Mouse (Mus musculus): ENCODE data around the gene Myo1c. TPM values are rescaled to one million over a fixed set of nuclear protein-coding genes. Genes with fewer than 3 reads are reported as not detected.
A peak's percentile ranks its signal among the peaks of the same experiment; 100 is the strongest.

Myo1c gene
- 10 to 100 TPM; 12.9 to 14.1 TPM for total RNA-seq (2021)
- long read RNA-seq, full-length matches to known transcripts: 18 of 23 reads
- long read RNA-seq, partial matches to known transcripts: 1 of 23 reads
- long read RNA-seq, other reads (novel, unspliced or antisense): 4 of 23 reads

GRCm38 (mm10) chr11:75650311-75650710, at the start of gene Myo1c:
Myo1c (plus strand) TSS chr11:75650504.
- DNase-seq (ENCODE audit: low spot score in 2 of 2): no peak

GRCm38 (mm10) chr11:75604826-75605225, 45.5 kb upstream of the Myo1c start:
- no peak for DNase-seq (ENCODE audit: low spot score in 2 of 2)

- no peak for DNase-seq (ENCODE audit: low spot score in 2 of 2)
These were observed 45.0 kb upstream of the Myo1c start for GRCm38 (mm10) chr11:75605318-75605717.

GRCm38 (mm10) chr11:75608776-75609175, 41.5 kb upstream of the Myo1c start:
- DNase-seq (ENCODE audit: low spot score in 2 of 2): no peak

- DNase-seq (ENCODE audit: low spot score in 2 of 2): no peak
These were observed 40.3 kb upstream of the Myo1c start for GRCm38 (mm10) chr11:75610021-75610420.

GRCm38 (mm10) chr11:75614769-75615168, 35.5 kb upstream of the Myo1c start:
- DNase-seq (ENCODE audit: low spot score in 2 of 2): no peak

GRCm38 (mm10) chr11:75615556-75615955, 34.7 kb upstream of the Myo1c start:
- no peak for DNase-seq (ENCODE audit: low spot score in 2 of 2)

GRCm38 (mm10) chr11:75619133-75619532, 31.2 kb upstream of the Myo1c start:
- no peak for DNase-seq (ENCODE audit: low spot score in 2 of 2)

GRCm38 (mm10) chr11:75620136-75620780, 30.0 kb upstream of the Myo1c start:
- peak in 1 of 2 experiments; percentile 65 for DNase-seq (ENCODE audit: low spot score in 2 of 2)

GRCm38 (mm10) chr11:75621426-75621825, 28.9 kb upstream of the Myo1c start:
- no peak for DNase-seq (ENCODE audit: low spot score in 2 of 2)

GRCm38 (mm10) chr11:75622588-75623329, 27.5 kb upstream of the Myo1c start:
- DNase-seq (ENCODE audit: low spot score in 2 of 2): no peak

- no peak for DNase-seq (ENCODE audit: low spot score in 2 of 2)
These were observed 26.2 kb upstream of the Myo1c start for GRCm38 (mm10) chr11:75624102-75624554.

- DNase-seq (ENCODE audit: low spot score in 2 of 2): peak; percentile 47 to 70
These were observed 24.5 kb upstream of the Myo1c start for GRCm38 (mm10) chr11:75625820-75626219.

GRCm38 (mm10) chr11:75630098-75630497, 20.2 kb upstream of the Myo1c start:
- no peak for DNase-seq (ENCODE audit: low spot score in 2 of 2)

- DNase-seq (ENCODE audit: low spot score in 2 of 2): peak; percentile 98
These were observed 19.6 kb upstream of the Myo1c start, which contains the start of gene Inpp5k for GRCm38 (mm10) chr11:75630645-75631229. Inpp5k (plus strand) TSS chr11:75630988.

- DNase-seq (ENCODE audit: low spot score in 2 of 2): no peak
These were observed 18.6 kb upstream of the Myo1c start for GRCm38 (mm10) chr11:75631561-75632225.

GRCm38 (mm10) chr11:75632921-75633320, 17.4 kb upstream of the Myo1c start:
- DNase-seq (ENCODE audit: low spot score in 2 of 2): no peak

GRCm38 (mm10) chr11:75634801-75635200, 15.5 kb upstream of the Myo1c start:
- DNase-seq (ENCODE audit: low spot score in 2 of 2): no peak

GRCm38 (mm10) chr11:75635315-75635714, 15.0 kb upstream of the Myo1c start:
- no peak for DNase-seq (ENCODE audit: low spot score in 2 of 2)

GRCm38 (mm10) chr11:75643323-75643722, 7.0 kb upstream of the Myo1c start:
- no peak for DNase-seq (ENCODE audit: low spot score in 2 of 2)

- no peak for DNase-seq (ENCODE audit: low spot score in 2 of 2)
These were observed 5.6 kb upstream of the Myo1c start for GRCm38 (mm10) chr11:75644684-75645083.
